Mouse (Mus musculus) liver, postnatal 0 days (tissue): ENCODE results near the gene Apol9b. TPM values are rescaled to one million over a fixed set of nuclear protein-coding genes. Genes with fewer than 3 reads are reported as not detected.
"Not testable (repeated sequence)": the region's sequence is repeated elsewhere in the genome, so short reads cannot be mapped to it uniquely, and the experiment has no call there.

ENCODE experiments used
- ATAC-seq: fragments of 200-750 bp; cut with Nextera tagmentation; 2 replicates; pipeline ENCODE4 v1.8.0; 2017; ENCODE audit warnings: mild to moderate bottlenecking, moderate library complexity
- DNase-seq: peaks from one replicate; pipeline ENCODE4 v3.0.0-alpha.2; 2016
- H3K27ac ChIP-seq: fragments of 300-500 bp; sonication (generic); 2 replicates; pipeline ENCODE4 v1.5.1; 2014; ENCODE audit warnings: antibody characterized with exemption, moderate library complexity, mild to moderate bottlenecking, low read depth
- H3K27me3 ChIP-seq: fragments of 300-500 bp; sonication (generic); 2 replicates; pipeline ENCODE4 v1.6.1; 2014; ENCODE audit warnings: low read length, control low read depth, mixed read lengths; ENCODE audit not compliant: insufficient read depth
- H3K36me3 ChIP-seq: fragments of 300-500 bp; sonication (generic); replicated peaks from 2 replicates; pipeline ENCODE4 v1.6.1; 2014; ENCODE audit warnings: mild to moderate bottlenecking, control low read depth, low read length, moderate library complexity, mixed read lengths; ENCODE audit not compliant: insufficient read depth
- H3K4me1 ChIP-seq: fragments of 300-500 bp; sonication (generic); 2 replicates; pipeline ENCODE4 v1.6.1; 2014; ENCODE audit warnings: antibody characterized with exemption, mild to moderate bottlenecking, control low read depth; ENCODE audit not compliant: insufficient read depth
- H3K4me2 ChIP-seq: fragments of 300-500 bp; sonication (generic); 2 replicates; pipeline ENCODE4 v1.6.1; 2014; ENCODE audit warnings: low read depth, mild to moderate bottlenecking, low read length, moderate library complexity, mixed read lengths
- H3K4me3 ChIP-seq: fragments of 300-500 bp; sonication (generic); 2 replicates; pipeline ENCODE4 v1.5.1; 2014; ENCODE audit warnings: low read depth, low read length
- H3K9ac ChIP-seq: fragments of 300-500 bp; sonication (generic); replicated peaks from 2 replicates; pipeline ENCODE4 v1.6.1; 2014; ENCODE audit warnings: mild to moderate bottlenecking, moderate library complexity
- H3K9me3 ChIP-seq: fragments of 300-500 bp; sonication (generic); 2 replicates; pipeline ENCODE4 v1.6.1; 2016; ENCODE audit warnings: mild to moderate bottlenecking, control low read depth, low read length, mixed read lengths
- CTCF ChIP-seq: sonication (generic); IDR thresholded peaks from 2 replicates; pipeline ENCODE4 v1.5.1; 2016; ENCODE audit warnings: antibody characterized with exemption, low read depth
- EP300 ChIP-seq: IDR thresholded peaks from 2 replicates; pipeline ENCODE4 v1.6.1; 2016; ENCODE audit warnings: antibody characterized with exemption, low read depth, mild to moderate bottlenecking
- WGBS: fragments of 180-500 bp; shearing (Covaris S2); extraction: QIAGEN DNeasy Blood & Tissue Kit; methylation state at CpG from one replicate; pipeline ENCODE4 v1.1.7; 2014; ENCODE audit not compliant: insufficient replicate concordance; 5-methylcytosine and 5-hydroxymethylcytosine counted together
- polyA plus RNA-seq: library from polyadenylated mRNA; unstranded; fragments of >200 nt; fragmentation: Nextera tagmentation; extraction: Ambion mirVana; gene quantifications from 2 replicates; pipeline ENCODE4 v1.2.1, GENCODE M21; 2015

Apol9b gene
- polyA plus RNA-seq, 1 experiment from 2014 or later: 0.51 TPM

DNA sequence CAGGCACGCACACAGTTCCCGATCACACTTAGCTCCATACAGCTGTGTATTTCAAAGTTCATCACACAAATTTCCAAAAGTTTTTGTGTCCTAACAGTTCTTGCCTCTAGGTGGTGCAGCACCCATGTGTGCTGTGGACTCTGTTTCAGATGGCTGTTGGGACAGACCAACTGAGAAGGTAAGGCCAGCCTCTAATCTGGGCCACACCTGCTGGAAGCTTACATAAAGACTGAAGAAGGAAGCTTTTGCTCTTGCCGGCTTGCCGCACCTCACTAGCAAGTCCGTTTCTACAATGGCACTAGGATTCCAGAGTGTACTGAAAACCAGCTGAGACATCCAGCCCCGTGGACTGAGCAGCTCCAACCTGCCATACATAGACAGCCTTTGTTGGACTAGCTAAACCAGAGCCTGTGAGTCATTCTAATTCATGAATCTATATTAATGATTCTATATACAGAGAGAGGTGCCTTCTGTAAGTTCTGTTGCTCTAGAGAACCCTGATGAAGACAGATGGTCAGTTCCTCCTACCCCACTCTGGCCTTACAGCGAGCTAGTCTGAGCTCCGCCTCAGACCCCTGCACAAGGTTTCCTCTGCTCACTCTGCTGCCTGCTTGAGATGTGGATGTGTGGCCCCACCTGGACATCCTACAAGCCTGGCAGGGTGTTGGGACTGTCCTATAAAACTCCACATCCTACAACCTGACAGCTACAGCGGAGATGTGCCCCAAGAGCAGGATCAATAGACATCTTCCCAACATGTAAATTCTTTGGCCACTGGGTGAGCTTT, 11.9 kb downstream of the Apol9b start:
- Histone ChIP-seq H3K27ac (no peak overlapping the region), H3K27me3 (no peaks in the 10 kb centered on the region), H3K9me3 (no peaks in the 10 kb centered on the region), H3K36me3 (no peaks in the 10 kb centered on the region), H3K4me2 (no peak overlapping the region), H3K4me3 (no peak overlapping the region), H3K9ac (no peak overlapping the region), H3K4me1 (peaks cover 2% of the 10 kb centered on the region; the same call in 1 of the 2 replicates)
- WGBS: 72% methylated on average over 9 of the region's 9 CpGs
- peak; percentile 68 for ATAC-seq
- TF ChIP-seq CTCF (peak; percentile 69), EP300 (no peak)
- DNase-seq: no peak

DNA sequence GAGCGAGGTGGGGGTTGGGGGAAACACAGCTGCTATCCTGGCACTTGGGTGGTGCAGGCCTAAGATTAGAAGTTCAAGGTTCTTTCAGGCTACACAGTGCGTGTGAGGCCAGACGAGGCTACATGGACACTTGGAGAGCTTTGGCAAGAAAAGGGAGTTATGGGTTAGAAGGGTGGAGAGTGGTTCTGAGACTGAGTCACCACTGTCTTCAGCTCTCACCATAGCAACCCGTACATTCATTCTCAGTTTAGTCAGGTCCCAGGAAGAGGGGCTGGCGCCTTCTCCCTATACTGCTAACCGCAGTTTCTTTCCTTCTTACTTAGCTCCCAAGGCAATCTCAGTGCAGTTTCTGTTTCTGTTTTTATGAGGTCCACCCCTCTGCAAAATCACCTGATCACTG, 12.7 kb downstream of the Apol9b start:
- 81% methylated on average over 6 of the region's 6 CpGs for WGBS
- not testable (repeated sequence) for H3K27ac ChIP-seq, H3K36me3 ChIP-seq, H3K9ac ChIP-seq, ATAC-seq, H3K4me2 ChIP-seq, H3K4me1 ChIP-seq, H3K9me3 ChIP-seq, DNase-seq, H3K27me3 ChIP-seq, H3K4me3 ChIP-seq

DNA sequence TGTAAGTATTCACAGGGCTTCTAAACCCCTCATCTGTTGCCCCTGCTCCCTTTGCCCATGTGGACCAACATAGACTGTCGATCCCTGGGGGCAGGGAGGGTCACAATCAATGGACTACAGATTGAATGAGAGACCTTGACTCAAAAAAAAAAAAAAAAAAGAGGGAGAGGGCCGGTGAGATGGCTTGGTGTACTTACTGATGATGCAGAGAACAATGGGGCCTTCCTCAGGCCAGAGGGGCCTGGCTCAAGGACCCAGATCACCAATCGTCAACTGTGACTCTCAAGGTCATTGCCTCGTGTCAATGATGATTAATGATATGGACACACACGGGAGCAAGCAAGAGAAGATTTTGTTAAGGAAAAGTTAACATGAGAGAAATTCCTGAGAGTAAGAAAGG, 15.8 kb downstream of the Apol9b start:
- Histone ChIP-seq H3K27me3 (no peaks in the 10 kb centered on the region), H3K27ac (peak overlapping the region; percentile 83), H3K9ac (no peak overlapping the region), H3K9me3 (no peaks in the 10 kb centered on the region; the same call in 1 of the 2 replicates), H3K4me1 (peaks cover 6% of the 10 kb centered on the region; the same call in 1 of the 2 replicates), H3K36me3 (peaks cover 14% of the 10 kb centered on the region), H3K4me2 (no peak overlapping the region), H3K4me3 (no peak overlapping the region)
- WGBS: 52% methylated on average over 5 of the region's 5 CpGs
- TF ChIP-seq CTCF: no peak
- no peak for TF ChIP-seq EP300
- no peak for DNase-seq
- ATAC-seq: no peak

DNA sequence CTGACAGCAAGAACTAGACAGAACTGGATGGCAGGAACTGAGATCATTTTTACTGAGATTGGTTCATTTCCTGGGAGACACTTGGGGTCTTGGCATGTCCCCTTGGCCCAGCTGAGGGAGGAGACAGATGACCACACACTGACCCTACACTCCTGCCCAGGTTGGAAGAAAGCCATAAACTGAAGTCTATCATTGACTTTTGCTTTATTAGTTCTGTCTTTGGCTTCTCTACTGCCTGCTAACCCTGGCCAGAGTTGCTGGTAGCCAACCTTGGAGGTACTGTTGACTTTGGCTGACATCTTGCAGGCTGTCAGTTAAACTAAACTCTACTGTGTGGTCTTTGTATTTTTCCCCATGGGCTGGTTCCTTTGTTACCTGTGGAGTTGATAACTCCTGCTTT, 16.2 kb downstream of the Apol9b start:
- H3K27me3 ChIP-seq: no peaks in the 10 kb centered on the region
- no peaks in the 10 kb centered on the region; the same call in 1 of the 2 replicates for H3K9me3 ChIP-seq
- no peak overlapping the region for H3K4me2 ChIP-seq
- peak overlapping the region; percentile 83 for H3K27ac ChIP-seq
- peaks cover 6% of the 10 kb centered on the region; the same call in 1 of the 2 replicates for H3K4me1 ChIP-seq
- H3K4me3 ChIP-seq: no peak overlapping the region
- no peak for DNase-seq
- peaks cover 19% of the 10 kb centered on the region for H3K36me3 ChIP-seq
- no peak overlapping the region for H3K9ac ChIP-seq
- ATAC-seq: no peak
- TF ChIP-seq CTCF (no peak), EP300 (no peak)

DNA sequence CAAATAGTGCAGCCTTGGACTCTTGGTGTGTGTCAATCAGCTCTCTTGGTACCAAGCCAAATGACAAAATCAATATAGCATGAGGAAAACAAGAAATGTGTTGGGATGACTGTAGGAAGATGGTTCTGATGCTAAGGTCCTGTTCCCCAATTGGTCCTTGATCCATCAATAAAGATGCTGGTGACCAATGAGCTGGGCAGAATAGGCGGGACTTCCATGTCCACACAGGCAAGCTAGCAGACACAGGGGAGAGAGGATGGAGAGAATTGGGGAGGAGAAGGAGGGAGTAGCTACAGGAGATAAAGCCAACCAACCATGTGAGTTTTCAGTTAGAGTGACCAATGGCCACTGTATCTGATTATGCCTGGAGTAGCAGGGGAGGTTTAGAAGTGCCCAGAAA, 17.5 kb downstream of the Apol9b start:
- Histone ChIP-seq H3K4me1 (peaks cover 6% of the 10 kb centered on the region; the same call in 1 of the 2 replicates), H3K4me2 (no peak overlapping the region), H3K4me3 (no peak overlapping the region), H3K27me3 (no peaks in the 10 kb centered on the region), H3K9ac (no peak overlapping the region), H3K36me3 (peaks cover 26% of the 10 kb centered on the region), H3K9me3 (no peaks in the 10 kb centered on the region; the same call in 1 of the 2 replicates), H3K27ac (peak overlapping the region; percentile 72)
- TF ChIP-seq EP300 (peak; percentile 47), CTCF (no peak)
- peak; percentile 94 for ATAC-seq
- WGBS: 88% methylated on average over 1 of the region's 1 CpGs
- DNase-seq: no peak

DNA sequence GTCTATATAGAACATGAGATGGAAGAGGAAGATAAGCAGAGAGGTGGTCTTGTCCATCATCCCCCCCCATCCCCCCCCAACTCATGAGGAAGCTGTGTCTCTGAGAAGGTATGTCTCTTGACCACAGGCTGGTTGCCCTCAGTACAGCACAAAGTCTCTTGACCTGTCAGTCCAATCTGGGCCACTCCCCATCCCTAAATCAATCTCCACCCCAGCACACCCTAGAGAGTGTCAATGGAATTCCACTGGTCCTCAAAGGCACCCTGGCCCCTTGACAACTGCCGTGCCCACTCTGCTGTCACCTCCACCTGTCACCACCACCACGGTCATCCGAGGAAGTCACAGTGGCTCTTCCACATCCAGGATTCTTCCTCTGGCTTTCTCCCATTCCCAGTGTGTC, 19.6 kb downstream of the Apol9b start:
- WGBS: 87% methylated on average over 3 of the region's 3 CpGs
- Histone ChIP-seq H3K36me3 (peaks cover 32% of the 10 kb centered on the region), H3K4me3 (no peak overlapping the region), H3K4me2 (no peak overlapping the region), H3K9ac (no peak overlapping the region), H3K4me1 (peaks cover 13% of the 10 kb centered on the region), H3K9me3 (no peaks in the 10 kb centered on the region; the same call in 1 of the 2 replicates), H3K27me3 (no peaks in the 10 kb centered on the region), H3K27ac (no peak overlapping the region)
- TF ChIP-seq CTCF (no peak), EP300 (no peak)
- DNase-seq (no peak), ATAC-seq (no peak)
